Mouse (Mus musculus) embryonic stem cell, embryonic (primary cell): ENCODE measurements around the gene Med24.
"Not testable (repeated sequence)": the region's sequence is repeated elsewhere in the genome, so short reads cannot be mapped to it uniquely, and the experiment has no call there.

Experiments
- CTCF ChIA-PET, 4 experiments: fragments of 300-600 bp in 2 of 4; fragments of 350-600 bp in 2 of 4; sonication (Branson Sonifier 250); formaldehyde crosslinking; loops; one replicate each; lab custom pipeline; 2022; ENCODE audit warnings: inconsistent platforms in 2 of 4; lab: Charles Lee
- POLR2A ChIA-PET, 4 experiments: fragments of 300-600 bp in 2 of 4; fragments of 350-600 bp in 2 of 4; sonication (Branson Sonifier 250); formaldehyde crosslinking; loops; one replicate each; lab custom pipeline; 2022; ENCODE audit warnings: antibody characterized with exemption in 4 of 4, inconsistent platforms in 1 of 4; lab: Charles Lee

Med24 gene

DNA sequence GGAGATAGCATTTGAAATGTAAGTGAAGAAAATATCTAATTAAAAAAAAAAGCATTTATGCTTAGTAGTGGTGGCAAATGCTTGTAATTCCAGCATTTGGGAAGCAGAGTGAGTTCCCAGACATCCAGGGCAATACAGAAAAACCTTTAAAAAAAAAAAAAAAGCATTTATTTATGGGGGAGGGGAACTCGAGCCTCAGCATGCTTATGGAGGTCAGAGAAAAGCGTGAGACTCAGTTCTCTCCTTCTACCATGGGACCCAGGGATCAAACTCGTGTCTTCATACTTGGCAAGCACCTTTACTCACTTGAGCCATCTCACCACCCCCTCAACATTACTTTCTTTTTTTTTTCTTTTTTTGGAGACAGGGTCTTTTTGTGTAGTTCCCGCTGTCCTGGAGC is 48.0 kb downstream of the Med24 start:
- ChIA-PET CTCF (interaction anchor here (0.6 to 2.4 kb wide), 22 partner anchors 9 to 706 kb away, joined by 3 to 22 read pairs (median 4); partner anchors contain the start of genes Ormdl3 (in 2 of the 4) and Nr1d1 (in 1 of the 4)), POLR2A (interaction anchor here (0.6 to 3.2 kb wide), 39 partner anchors 9 to 492 kb away, joined by 3 to 32 read pairs (median 5); partner anchors contain the start of genes Cdc6 (in 2 of the 4), Gsdma (in 2 of the 4), Csf3 (in 1 of the 4) and Nr1d1 (in 1 of the 4))

DNA sequence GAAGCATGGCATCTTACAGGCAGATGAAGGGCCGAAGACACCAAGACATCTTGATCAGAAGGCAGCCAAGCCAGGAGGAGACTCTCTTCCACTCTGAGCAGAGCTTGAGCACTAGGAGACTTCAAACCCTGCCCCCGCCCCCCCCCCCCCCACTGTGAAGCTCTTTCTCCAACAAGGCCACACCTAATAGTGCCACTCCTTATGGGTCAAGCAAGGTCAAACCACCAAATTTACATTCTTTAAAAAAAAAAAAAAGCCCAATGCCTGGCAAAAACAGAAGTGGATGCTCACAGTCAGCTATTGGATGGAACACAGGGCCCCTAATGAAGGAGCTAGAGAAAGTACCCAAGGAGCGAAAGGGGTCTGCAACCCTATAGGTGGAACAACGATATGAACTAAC is 48.6 kb downstream of the Med24 start:
- CTCF ChIA-PET: interaction anchor here in 3 of 4 experiments (0.6 to 2.4 kb wide), 19 partner anchors 8 to 706 kb away, joined by 3 to 22 read pairs (median 4); partner anchors contain the start of genes Ormdl3 (in 2 of the 3) and Nr1d1 (in 1 of the 3)
- POLR2A ChIA-PET: interaction anchor here (0.6 to 3.2 kb wide), 35 partner anchors 9 to 1717 kb away, joined by 3 to 32 read pairs (median 4); partner anchors contain the start of genes Gsdma (in 1 of the 4), Jup (in 1 of the 4), Nr1d1 (in 1 of the 4) and Stard3 (in 1 of the 4)

DNA sequence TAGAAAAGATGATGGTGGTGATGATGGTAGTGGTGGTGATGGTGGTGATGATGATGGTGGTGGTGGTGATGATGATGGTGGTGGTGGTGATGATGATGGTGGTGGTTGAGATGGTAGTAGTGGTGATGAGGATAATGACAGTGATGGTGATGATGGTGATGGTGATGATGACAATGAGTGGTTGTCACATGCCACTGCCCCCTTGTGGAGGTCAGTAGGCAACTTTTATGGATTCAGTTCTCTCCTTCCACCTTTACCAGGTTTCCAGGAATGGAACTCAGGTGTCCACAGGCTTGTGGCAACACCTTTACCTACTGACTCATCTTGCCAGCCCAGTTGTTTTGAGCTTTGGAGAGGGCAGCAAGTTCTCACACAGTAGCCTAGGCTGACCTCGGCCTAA is 49.2 kb downstream of the Med24 start:
- ChIA-PET CTCF (interaction anchor here in 3 of 4 experiments (0.6 to 1.0 kb wide), 8 partner anchors 12 to 166 kb away, joined by 3 to 5 read pairs (median 3); no protein-coding TSS in a partner anchor), POLR2A (interaction anchor here in 3 of 4 experiments (0.5 to 3.2 kb wide), 17 partner anchors 8 to 1718 kb away, joined by 3 to 16 read pairs (median 4); partner anchors contain the start of genes Gsdma (in 1 of the 3), Jup (in 1 of the 3), Nr1d1 (in 1 of the 3) and Stard3 (in 1 of the 3))

DNA sequence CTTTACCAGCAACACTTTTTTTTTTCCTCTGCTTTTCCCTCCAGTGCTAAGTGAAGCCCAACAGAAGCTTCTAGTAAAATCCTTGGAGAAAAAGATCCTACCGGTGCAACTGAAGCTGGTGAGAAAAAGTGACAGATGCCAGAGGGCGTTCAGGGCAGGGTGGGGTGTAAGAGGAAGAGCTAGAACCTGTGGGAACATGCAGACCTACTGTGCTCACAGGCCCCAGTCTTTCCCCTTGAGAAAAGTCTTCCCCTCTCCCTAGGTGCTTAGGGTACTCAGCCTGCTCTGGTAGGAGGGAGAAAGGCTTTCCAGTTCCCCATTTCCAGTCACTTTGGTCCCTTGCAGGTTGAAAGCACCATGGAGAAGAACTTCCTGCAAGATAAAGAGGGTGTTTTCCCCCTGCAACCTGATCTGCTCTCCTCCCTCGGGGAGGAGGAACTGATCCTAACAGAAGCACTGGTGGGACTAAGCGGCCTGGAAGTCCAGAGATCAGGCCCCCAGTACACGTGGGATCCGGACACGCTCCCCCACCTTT is 53.3 kb downstream of the Med24 start:
- ChIA-PET CTCF (interaction anchor here in 3 of 4 experiments (0.7 to 3.7 kb wide), 7 partner anchors 11 to 111 kb away, joined by 3 to 22 read pairs (median 4); partner anchors contain the start of gene Gsdma (in 1 of the 3)), POLR2A (interaction anchor here in 3 of 4 experiments (0.6 to 1.1 kb wide), 5 partner anchors 15 to 106 kb away, joined by 3 read pairs; no protein-coding TSS in a partner anchor)

DNA sequence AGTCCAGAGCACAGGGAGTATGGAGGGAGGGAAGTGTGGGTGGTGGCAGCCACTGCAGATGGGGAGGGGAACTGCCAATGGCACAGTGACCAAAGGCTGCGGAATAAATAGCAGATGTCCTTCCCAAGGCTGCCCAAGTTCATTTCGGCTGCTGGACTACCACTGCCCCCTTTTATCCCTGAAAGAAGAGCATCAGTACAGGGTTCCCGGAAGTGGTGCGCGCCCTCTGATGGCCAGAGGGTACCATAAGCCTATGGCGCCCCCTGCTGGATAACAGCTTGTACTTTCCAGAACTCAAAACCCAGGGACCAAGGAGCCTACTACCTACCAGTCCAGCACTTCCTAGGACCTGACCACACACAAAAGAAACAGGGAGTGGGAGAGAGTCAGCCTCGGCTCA is 56.1 kb downstream of the Med24 start:
- ChIA-PET CTCF (interaction anchor here (0.6 to 3.7 kb wide), 24 partner anchors 8 to 671 kb away, joined by 3 to 22 read pairs (median 4); partner anchors contain the start of genes Psmd3 (in 3 of the 4) and Gsdma (in 1 of the 4)), POLR2A (interaction anchor here in 2 of 4 experiments (0.6 to 2.2 kb wide), 3 partner anchors 8 to 286 kb away, joined by 5 to 10 read pairs (median 5); partner anchors contain the start of gene Psmd3 (in 2 of the 2))

DNA sequence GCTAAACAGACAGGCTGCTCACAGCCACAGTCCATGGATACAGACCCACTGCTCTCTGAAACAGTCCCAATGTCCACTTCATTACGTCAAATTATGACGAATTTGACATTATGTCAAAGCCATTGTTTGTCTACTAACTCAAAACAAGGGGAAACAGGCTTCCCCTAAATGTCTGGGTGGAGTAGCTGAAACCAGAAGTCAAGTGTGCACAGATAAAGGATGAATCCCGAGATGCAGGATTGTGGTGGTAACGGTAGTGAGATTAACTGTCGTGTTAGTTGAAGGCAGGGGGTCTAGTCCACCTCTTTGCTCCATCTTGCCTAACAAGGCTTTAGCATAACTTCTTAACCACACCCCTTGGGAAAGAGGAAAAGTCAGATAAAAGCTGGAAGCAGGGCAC is 56.8 kb downstream of the Med24 start:
- CTCF ChIA-PET: interaction anchor here (0.6 to 3.7 kb wide), 21 partner anchors 8 to 670 kb away, joined by 3 to 22 read pairs (median 5); partner anchors contain the start of genes Psmd3 (in 2 of the 4) and Gsdma (in 1 of the 4)
- POLR2A ChIA-PET: interaction anchor here in 2 of 4 experiments (0.6 to 2.2 kb wide), 6 partner anchors 8 to 287 kb away, joined by 3 to 10 read pairs (median 4); partner anchors contain the start of genes Psmd3 (in 2 of the 2) and Ormdl3 (in 1 of the 2)

DNA sequence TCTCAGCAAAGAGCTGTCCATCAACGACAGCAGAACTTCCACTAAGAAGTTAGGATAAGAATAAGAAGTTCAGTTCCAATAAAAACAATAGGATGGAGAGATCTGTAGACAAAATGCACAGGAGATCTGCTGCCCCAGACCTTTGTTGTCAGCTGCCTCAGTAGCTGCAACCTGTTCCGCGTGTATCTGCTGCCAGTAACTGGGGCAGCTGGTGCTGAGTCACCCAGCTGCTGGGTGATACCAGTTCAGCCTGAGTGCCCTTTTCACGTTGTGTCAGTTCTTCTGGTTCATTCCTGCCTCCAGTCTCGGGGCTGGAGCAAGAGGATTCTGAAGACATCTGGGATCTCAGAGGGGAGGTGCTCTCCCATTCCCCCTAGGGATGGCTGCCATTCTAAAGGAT is 57.4 kb downstream of the Med24 start:
- POLR2A ChIA-PET: interaction anchor here in 2 of 4 experiments (1.0 to 2.2 kb wide), 4 partner anchors 9 to 85 kb away, joined by 3 to 10 read pairs (median 4); partner anchors contain the start of genes Ormdl3 (in 1 of the 2) and Psmd3 (in 1 of the 2)

DNA sequence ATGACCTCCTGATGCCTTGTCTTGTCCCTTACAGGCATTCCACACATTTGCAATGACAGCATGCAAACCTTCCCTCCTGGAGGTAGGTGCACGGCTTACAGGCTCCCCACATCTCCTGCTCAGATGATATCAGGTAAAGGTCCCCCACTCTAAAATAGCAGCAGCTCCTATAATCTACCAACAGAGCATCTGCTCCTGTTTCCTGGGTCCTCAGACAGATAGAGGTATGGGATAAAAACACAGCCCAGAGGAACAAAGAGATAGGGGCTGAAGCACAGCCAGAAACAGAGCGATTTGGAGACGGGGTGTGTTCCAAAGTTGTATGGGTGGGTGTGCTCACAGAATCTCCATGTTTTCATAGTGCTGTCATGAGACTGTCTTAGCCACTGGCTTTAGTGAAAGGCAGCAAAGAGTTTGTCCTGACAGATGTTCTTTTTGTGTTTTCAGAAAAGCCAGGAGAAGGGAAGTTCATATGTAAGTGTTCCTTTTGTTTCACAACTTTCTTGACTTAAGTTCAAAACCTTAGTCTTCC is 57.9 kb downstream of the Med24 start:
- POLR2A ChIA-PET: interaction anchor here in 2 of 4 experiments (0.7 to 2.2 kb wide), 6 partner anchors 9 to 164 kb away, joined by 3 to 10 read pairs (median 4); partner anchors contain the start of genes Ormdl3 (in 1 of the 2) and Psmd3 (in 1 of the 2)
- CTCF ChIA-PET: interaction anchor here in 3 of 4 experiments (1.0 to 3.5 kb wide), 5 partner anchors 10 to 213 kb away, joined by 3 to 22 read pairs (median 3); partner anchors contain the start of gene Psmd3 (in 1 of the 3)

More for the DNA sequence above, 57.4 kb downstream of the Med24 start:
- CTCF ChIA-PET: interaction anchor here (0.6 to 3.5 kb wide), 8 partner anchors 10 to 214 kb away, joined by 3 to 22 read pairs (median 4); partner anchors contain the start of gene Psmd3 (in 2 of the 4)

DNA sequence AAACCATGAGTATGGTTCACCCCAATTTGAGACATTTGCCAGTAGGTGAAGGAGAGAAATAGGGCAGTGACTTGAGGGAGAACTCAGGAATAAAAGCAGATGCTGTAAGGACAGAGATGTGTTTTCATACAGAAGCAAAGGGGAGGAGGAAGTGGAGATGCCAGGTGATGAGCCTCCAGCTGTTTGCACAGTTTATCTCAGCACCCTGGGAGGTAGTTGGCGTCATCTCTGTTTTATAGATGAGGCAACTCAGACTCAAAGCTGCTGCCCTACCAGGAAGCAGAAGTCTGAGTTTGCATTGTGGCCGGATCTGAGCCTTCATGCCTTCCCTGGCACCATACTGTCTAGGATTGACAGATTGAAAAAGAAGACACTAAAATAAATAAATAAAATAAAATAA is 60.3 kb downstream of the Med24 start:
- ChIA-PET POLR2A (interaction anchor here in 2 of 4 experiments (0.8 to 1.4 kb wide), 2 partner anchors 13 kb away, joined by 3 to 6 read pairs; partner anchors contain the start of gene Psmd3 (in 1 of the 2)), CTCF (interaction anchor here in 1 of 4 experiments (1.7 kb wide), 1 partner anchor 455 kb away, joined by 9 read pairs; no protein-coding TSS in a partner anchor)

DNA sequence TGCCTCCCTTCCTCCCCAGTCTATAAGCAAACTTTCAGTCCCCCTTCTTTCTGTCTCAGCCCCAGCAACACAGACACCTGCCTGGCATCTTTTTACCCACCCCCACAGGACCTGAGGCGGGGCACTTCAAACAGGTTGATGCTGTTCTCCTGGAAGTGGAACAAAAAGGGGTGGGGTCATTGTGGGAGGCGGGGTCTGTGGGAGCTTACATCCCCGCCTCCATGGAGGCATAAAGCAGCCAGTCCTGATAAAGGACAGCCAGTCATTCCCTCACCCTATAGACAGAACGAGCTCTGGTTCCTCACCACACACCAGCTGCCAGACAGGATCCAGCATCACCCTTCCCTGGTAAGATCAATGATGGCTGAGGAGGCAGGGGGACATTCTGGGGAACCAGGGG is 65.1 kb downstream of the Med24 start, which contains the start of gene Gsdma:
Gsdma (plus strand) TSS at position 261 of the 400 bp plus-strand sequence.
- CTCF ChIA-PET: interaction anchor here in 2 of 4 experiments (0.8 to 1.5 kb wide), 4 partner anchors 9 to 18 kb away, joined by 3 to 6 read pairs (median 4); partner anchors contain the start of gene Psmd3 (in 1 of the 2)
- POLR2A ChIA-PET: interaction anchor here in 2 of 4 experiments (0.7 to 1.8 kb wide), 5 partner anchors 17 to 206 kb away, joined by 3 to 8 read pairs (median 3); partner anchors contain the start of gene Psmd3 (in 2 of the 2)

DNA sequence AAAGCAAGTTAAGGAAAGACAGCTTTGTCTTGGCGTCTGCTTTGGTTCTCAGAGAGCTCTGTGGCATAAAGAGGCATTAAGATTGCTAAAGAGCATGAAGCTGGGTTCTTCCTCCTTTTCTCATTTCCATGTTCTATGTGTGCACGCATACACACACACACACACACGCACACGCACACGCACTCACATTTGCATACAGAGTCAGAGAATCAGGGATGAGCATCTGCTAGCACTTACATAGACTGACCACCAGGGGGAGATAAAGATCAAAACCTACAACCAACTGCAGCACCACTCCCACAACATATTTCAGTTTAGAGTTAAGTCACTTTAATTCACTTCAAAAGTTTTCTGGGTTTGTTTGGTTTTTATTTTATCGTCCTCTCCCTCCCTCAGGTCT is 68.7 kb downstream of the Med24 start:
- ChIA-PET CTCF (interaction anchor here (0.5 to 3.0 kb wide), 27 partner anchors 11 to 399 kb away, joined by 3 to 22 read pairs (median 5); partner anchors contain the start of genes Psmd3 (in 2 of the 4) and Csf3 (in 1 of the 4)), POLR2A (interaction anchor here in 2 of 4 experiments (0.7 to 1.6 kb wide), 2 partner anchors 22 to 161 kb away, joined by 3 to 5 read pairs; partner anchors contain the start of gene Psmd3 (in 1 of the 2))

DNA sequence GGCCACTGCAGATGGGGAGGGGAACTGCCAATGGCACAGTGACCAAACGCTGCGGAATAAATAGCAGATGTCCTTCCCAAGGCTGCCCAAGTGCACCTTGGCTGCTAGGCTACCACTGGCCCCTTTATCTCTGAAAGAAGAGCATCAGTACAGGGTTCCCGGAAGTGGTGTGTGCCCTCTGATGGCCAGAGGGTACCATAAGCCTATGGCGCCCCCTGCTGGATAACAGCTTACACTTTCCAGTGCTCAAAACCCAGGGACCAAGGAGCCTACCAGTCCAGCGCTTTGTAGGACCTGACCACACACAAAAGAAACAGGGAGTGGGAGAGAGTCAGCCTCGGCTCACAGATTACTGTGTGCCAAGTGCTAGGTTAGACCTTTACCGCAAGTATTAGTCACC is 74.2 kb downstream of the Med24 start:
- POLR2A ChIA-PET: not testable (repeated sequence)
- CTCF ChIA-PET: interaction anchor here (0.6 to 2.8 kb wide), 23 partner anchors 9 to 313 kb away, joined by 3 to 10 read pairs (median 4); partner anchors contain the start of genes Psmd3 (in 2 of the 4), Gsdma (in 1 of the 4), Gsdma2 (in 1 of the 4) and Ormdl3 (in 1 of the 4)
